Mouse (Mus musculus) hematopoietic stem cell, adult 5-6 weeks (primary cell): ENCODE measurements around the gene Olfr1440. TPM values are rescaled to one million over a fixed set of nuclear protein-coding genes. Genes with fewer than 3 reads are reported as not detected.

Experiments
- ATAC-seq, 2 experiments: fragments of 125-278 bp in 1 of 2; replicated peaks in 1 of 2; 2 replicates each; pipeline ENCODE4 v1.8.0; 2016 to 2017; ENCODE audit warnings: inconsistent platforms in 2 of 2, mild to moderate bottlenecking in 2 of 2, moderate number of reproducible peaks in 2 of 2, low read depth in 1 of 2, moderate TSS enrichment in 1 of 2; ENCODE audit not compliant: low FRiP score in 2 of 2, poor library complexity in 2 of 2, severe bottlenecking in 2 of 2, insufficient read depth in 1 of 2, low TSS enrichment in 1 of 2
- total RNA-seq: library from RNA; stranded (forward); fragments of 172-1452, 232-1000 nt; gene quantifications from 2 replicates; pipeline ENCODE4 v1.2.3, GENCODE M21; 2017

The Olfr1440 gene
- total RNA-seq, result not detected in 2 replicates

GRCm38 (mm10) chr19:12386979-12387378, at the start of gene Olfr1440:
TSS of gene Olfr1440 (plus strand) at chr19:12387279.
- ATAC-seq, result no peak

- no peak for ATAC-seq
Measured at GRCm38 (mm10) chr19:12373004-12373403, 14.1 kb upstream of the Olfr1440 start.

DNA sequence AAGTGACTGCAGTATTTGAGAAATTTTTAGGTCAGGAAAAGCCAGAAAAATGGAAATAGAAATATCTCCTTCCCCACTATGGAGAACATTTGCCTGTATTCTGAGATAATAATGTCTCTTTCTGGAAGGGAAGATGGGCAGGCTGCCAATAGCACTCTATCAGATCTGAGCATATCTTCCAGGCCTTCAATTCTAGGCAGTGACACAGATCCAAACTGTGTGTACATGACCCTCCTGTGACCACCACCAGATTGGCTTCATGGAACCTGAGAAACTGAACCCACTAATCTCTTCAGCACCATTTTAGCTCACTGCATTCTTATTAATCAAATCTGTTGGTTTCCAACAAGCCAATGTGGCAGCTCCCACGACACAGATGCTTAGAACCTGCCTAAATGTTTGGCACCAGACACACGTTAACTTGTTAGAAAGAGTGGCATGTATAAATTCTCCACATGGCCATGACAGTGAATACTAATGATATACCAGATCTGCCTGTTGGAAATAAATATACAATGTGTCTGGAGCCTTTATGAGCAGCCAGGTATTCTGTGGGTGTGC, 12.5 kb upstream of the Olfr1440 start:
- no peak for ATAC-seq

- no peak for ATAC-seq
Measured at GRCm38 (mm10) chr19:12413737-12414136, 26.7 kb downstream of the Olfr1440 start.

DNA sequence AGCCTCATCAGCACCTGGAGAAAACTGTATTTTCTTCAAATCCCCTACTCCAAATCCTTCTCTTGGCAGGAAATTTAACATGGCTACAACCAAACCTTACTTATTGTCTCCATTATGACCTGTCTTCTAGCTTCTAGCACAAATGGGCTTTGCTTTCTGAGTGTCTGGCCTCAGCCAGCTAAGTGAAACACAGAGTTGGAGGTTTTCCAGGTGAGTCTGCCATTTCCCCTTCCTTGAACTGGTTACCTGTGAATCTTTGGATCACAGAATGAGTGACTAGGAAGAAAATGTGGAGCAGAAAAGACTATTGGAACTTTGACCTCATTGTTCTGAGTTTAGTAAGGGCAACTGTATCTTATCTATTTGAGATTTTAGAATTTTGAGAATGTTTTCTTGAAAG, 30.3 kb downstream of the Olfr1440 start, which contains the start of gene Olfr1441:
Olfr1441 (plus strand) TSS at position 73 of the 400 bp plus-strand sequence.
- no peak for ATAC-seq

DNA sequence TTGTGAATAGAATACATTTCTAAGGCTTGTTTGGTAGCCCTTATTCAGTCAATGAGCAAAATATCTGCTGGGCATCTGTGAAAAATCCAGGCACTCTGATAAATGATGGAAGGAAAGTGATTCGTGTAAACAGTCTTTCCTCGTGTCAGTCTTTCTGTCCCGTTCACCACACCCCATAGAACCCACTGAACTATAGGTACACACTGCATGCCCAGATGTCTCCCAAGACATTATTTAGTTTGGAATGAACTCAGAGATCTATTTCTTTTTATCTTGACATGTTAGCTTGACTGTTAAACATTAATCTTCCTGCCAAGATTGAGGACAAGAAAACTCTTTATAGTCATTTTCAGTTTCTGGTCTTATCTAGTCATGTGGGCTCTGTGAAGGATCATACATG, 31.2 kb downstream of the Olfr1440 start:
- no peak for ATAC-seq

GRCm38 (mm10) chr19:12420555-12420954, 33.5 kb downstream of the Olfr1440 start:
- ATAC-seq, result no peak

DNA sequence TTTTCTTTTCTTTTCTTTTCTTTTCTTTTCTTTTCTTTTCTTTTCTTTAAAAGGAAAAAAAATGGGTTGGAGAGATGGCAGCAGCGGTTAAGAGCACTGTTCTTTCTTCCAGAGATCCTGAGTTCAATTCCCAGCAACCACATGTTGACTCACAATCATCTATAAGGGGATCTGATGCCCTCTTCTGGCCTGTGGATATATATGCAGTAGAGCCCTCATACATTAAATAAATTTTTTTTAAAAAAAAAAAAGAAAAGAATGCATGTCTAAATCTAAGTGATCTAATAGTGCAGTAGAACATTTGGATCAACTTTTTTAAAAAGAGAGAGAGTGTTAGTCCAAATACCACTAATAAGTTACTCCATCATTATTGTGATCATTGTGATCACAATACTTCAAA, 34.6 kb downstream of the Olfr1440 start:
- no peak for ATAC-seq

DNA sequence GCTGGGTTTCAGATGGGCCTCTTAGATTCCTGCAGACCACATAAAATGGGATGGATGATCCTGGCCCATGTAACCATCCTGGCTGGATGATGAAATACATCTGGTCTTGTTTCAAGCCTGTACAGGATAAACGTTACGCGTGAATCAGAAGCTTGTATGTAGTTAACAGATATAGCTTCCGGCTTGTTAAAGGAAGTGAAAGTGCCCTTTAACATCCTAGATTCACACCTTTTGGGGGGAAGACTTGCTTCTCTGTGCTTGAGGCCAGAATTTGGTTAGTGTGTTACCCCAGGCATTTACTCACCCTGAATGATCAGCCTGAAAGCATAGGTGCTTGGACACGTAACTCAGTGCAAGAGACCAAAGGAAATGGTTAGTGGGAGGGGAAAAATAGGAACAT, 40.0 kb downstream of the Olfr1440 start:
- ATAC-seq, result peak in 1 of 2 experiments; percentile 22; a peak in 1 of 4 replicates

GRCm38 (mm10) chr19:12427605-12428004, 40.5 kb downstream of the Olfr1440 start, which contains the start of gene Pfpl:
TSS of gene Pfpl (plus strand) at chr19:12427905.
- ATAC-seq, result no peak

DNA sequence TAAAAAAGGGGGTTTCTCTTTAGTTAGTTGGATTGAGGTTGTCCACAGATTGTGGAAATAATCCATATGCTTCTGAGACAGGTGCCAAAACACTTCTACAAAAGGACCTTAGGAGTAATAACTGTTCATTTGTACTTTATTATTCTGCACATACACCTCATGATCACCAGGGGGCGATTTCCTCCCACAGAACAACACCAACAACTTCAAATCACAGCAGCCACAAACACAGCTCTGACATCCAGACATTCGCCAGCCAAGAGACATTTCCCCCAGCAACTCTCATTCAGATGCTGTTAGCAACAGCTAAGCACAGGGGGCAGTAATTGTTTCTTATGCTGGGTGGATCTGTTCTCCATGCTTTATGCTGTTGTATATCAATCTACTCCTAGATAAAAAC, 46.0 kb downstream of the Olfr1440 start:
- peak; percentile 51 to 71 for ATAC-seq

DNA sequence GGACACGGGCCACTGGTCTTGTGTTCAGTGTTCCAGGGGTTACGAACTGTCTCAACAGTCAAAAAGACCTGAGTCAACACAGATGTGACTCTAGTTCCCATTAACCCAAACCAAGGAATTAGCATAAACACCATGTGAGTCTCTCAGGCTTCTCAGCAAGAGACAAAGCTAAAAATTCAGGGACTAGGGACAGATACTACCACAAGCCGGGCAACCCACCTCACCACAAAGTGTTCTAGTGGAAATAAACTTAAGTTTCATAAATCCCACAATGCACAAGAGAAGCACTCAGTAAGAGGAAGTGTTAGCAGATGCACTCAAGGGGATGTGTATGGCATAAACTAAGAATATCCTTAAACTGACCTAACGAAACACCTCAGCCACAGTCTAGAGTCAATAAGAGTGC, 47.9 kb downstream of the Olfr1440 start:
- peak; percentile 83 to 88 for ATAC-seq

DNA sequence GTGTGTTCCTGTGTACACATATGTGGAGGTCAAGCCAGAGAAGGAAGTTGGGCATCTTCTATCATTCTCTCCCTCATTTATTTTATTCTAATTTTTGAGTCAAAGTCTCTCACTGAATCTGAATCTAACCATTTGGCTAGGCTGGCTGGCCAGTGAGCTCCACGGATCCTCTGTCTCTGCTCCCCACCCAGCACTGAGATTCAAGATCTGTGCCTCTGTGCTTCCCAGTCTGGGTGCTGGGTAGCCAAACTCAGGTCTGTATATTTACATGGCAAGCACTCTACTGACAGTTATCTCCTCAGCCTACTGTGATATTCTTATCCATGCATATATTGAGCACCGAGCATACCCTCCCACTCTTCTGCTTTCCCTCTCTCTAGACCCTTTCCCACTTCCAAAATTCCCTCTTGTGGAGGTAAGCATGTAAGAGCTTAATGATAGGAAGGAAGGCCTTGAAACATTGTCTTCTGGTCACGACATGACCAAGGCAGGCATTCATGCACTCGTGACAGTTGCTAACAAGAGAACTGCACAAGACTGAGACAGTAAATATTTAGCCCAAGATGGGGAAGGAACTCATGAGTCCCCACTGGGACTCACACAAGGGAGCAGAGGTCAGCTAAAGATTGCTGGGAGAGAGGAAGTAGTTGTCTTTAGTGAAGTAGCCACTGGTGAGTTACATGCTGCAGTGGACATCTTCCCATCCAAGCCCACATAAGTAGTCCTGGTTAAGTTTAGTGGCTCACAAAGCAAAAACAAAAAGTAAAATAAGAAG, 48.9 kb downstream of the Olfr1440 start:
- no peak for ATAC-seq

DNA sequence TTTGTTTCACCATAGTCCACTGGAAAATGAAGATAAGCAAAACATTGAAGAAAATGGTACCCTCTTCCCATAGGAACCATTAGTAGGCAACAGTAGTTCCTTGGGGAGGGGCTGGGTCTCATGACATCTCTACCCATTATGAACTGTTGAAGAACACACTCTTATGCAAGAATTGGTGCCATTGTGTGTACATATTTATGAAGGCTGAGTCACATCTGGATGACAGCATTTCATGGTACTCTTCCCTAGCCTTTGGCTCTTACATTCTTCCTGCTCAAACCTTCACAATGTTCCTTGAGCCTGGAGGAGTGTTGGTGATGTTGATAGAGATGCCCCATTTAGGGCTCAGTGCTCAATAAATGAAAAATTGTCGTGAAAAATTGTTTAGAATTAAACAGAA, 52.5 kb downstream of the Olfr1440 start:
- no peak for ATAC-seq

DNA sequence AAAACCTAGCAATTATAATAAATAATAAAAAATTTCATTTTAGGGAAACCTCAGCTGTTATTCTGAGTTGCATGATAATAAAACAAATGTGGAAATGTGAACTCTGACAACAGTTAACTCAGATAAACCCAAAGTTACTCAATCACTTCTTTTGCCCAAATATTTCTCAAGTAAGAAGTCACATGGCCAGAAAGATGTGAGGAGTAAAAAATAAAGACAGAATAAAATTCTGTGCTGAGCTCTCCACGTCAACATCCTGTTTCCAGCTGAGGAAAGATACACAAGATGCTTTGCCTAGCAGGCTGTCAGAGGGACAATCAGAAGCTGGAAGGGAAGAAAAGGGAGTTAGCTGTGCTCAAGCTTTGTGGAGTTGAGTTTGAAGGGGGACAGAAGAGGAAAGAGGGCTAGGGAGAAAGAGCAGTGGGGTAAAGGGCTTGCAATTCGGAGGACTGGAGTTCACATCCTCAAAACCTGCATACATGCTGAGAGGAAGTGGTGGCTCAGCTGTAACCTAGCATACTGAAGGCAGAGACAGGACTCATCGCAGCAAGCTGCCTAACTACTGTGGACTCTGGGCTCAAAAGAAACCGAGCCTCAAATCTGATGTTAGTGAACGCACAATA, 53.1 kb downstream of the Olfr1440 start:
- peak in 1 of 2 experiments; percentile 55; a peak in 1 of 4 replicates for ATAC-seq

DNA sequence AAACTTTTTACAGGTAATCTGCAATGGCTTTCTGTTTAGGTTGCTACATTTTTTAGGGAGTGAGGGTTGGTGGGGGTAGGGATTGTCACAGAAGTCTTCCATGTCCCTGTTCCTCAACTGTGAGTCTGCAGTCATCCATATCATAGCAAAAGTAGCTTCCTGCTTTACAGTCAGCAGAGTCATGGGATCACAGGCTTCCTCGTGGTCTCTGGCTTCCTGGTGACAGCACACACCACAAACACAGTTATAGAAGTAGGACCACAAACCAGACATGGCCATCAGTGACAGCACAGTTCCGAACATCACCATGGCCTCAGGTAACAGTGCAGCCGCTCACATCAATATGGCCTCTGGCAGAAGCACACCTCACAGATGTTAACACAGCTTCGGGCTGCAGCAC, 55.5 kb downstream of the Olfr1440 start:
- peak; percentile 86 to 90 for ATAC-seq

DNA sequence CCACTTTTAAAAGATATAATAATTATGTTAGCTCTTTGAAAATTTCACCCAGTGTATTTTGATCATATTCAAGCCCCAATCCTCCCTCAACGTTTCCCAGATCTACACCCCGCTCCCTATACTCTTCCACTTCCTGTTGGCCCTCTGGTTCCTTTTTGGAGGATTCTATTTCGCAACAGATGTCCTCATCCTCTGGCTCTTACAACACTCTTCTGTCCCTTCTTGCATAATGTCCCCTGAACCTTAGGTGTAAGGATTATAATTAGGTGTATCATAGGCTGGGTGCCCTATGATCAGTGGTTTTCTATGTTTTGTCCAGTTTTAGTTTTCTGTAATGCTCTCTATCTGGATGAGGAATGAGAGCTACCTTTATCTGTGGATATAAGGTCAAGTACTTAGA, 57.9 kb downstream of the Olfr1440 start:
- ATAC-seq, result peak in 1 of 2 experiments; percentile 61; a peak in 1 of 4 replicates
